Mouse (Mus musculus): ENCODE results near the gene 4921507P07Rik.
"Not testable (repeated sequence)": the region's sequence is repeated elsewhere in the genome, so short reads cannot be mapped to it uniquely, and the experiment has no call there.

Gene 4921507P07Rik

GRCm38 (mm10) chr6:50596301-50597211 is at the start of gene 4921507P07Rik:
Gene 4921507P07Rik (minus strand): TSS chr6:50596632.
- peak; percentile 89 for DNase-seq

- DNase-seq, result no peak
Observed at GRCm38 (mm10) chr6:50644701-50645100, 48.3 kb upstream of the 4921507P07Rik start.

- DNase-seq, result peak; percentile 10
Observed at GRCm38 (mm10) chr6:50641898-50642297, 45.5 kb upstream of the 4921507P07Rik start.

- DNase-seq, result no peak
Observed at GRCm38 (mm10) chr6:50640377-50640776, 43.9 kb upstream of the 4921507P07Rik start.

- no peak for DNase-seq
Observed at GRCm38 (mm10) chr6:50639656-50640055, 43.2 kb upstream of the 4921507P07Rik start.

- DNase-seq, result not testable (repeated sequence)
Observed at GRCm38 (mm10) chr6:50626170-50626569, 29.7 kb upstream of the 4921507P07Rik start.

GRCm38 (mm10) chr6:50618273-50618672 is 21.8 kb upstream of the 4921507P07Rik start:
- DNase-seq, result not testable (repeated sequence)

- peak; percentile 11 for DNase-seq
Observed at GRCm38 (mm10) chr6:50601620-50602019, 5.2 kb upstream of the 4921507P07Rik start.

- peak; percentile 34 for DNase-seq
Observed at GRCm38 (mm10) chr6:50598560-50598959, 2.1 kb upstream of the 4921507P07Rik start.

GRCm38 (mm10) chr6:50594372-50594771 is 2.1 kb downstream of the 4921507P07Rik start:
- no peak for DNase-seq

- no peak for DNase-seq
Observed at GRCm38 (mm10) chr6:50593334-50593845, 3.0 kb downstream of the 4921507P07Rik start.

GRCm38 (mm10) chr6:50590234-50590633 is 6.2 kb downstream of the 4921507P07Rik start:
- DNase-seq, result no peak

- peak; percentile 19 for DNase-seq
Observed at GRCm38 (mm10) chr6:50588251-50588650, 8.2 kb downstream of the 4921507P07Rik start.

- DNase-seq, result no peak
Observed at GRCm38 (mm10) chr6:50587412-50587811, 9.0 kb downstream of the 4921507P07Rik start.

- DNase-seq, result no peak
Observed at GRCm38 (mm10) chr6:50586316-50586715, 10.1 kb downstream of the 4921507P07Rik start.

- no peak for DNase-seq
Observed at GRCm38 (mm10) chr6:50585733-50586132, 10.7 kb downstream of the 4921507P07Rik start.

GRCm38 (mm10) chr6:50571661-50572060 is 24.8 kb downstream of the 4921507P07Rik start:
- no peak for DNase-seq

GRCm38 (mm10) chr6:50566997-50567255 is 29.5 kb downstream of the 4921507P07Rik start:
- no peak for DNase-seq

- DNase-seq, result peak; percentile 100
Observed at GRCm38 (mm10) chr6:50566141-50566996, 30.1 kb downstream of the 4921507P07Rik start, which contains the start of gene Cycs. Gene Cycs (minus strand): TSS chr6:50566538.

- no peak for DNase-seq
Observed at GRCm38 (mm10) chr6:50563651-50564050, 32.8 kb downstream of the 4921507P07Rik start.

GRCm38 (mm10) chr6:50562421-50562820 is 34.0 kb downstream of the 4921507P07Rik start:
- DNase-seq, result no peak

- no peak for DNase-seq
Observed at GRCm38 (mm10) chr6:50560776-50561175, 35.7 kb downstream of the 4921507P07Rik start.

GRCm38 (mm10) chr6:50558877-50559276 is 37.6 kb downstream of the 4921507P07Rik start:
- no peak for DNase-seq
